In genomic region chr13:109633037-109633418, GRCm38 (mm10) we compare ENCODE assay signal across 10 mouse cellular contexts.
DNase-seq lines count a peak whose midpoint lies in the region; ATAC-seq and TF ChIP-seq lines count a peak whose summit lies in the region.
"Had no signal": no experiment of that assay in that cellular context is flagged by ENCODE, and none has a peak within 500 bp of the region (broad histone marks: within the 10 kb centered on the region; RNA-seq: fewer than 3 reads in every experiment).

No protein-coding gene starts in this region.

- H3K27me3 ChIP-seq in hindbrain, embryonic 12.5 days, result no peaks in the 10 kb centered on the region
- no peaks in the 10 kb centered on the region for H3K27me3 ChIP-seq in hindbrain, embryonic 16.5 days (replicated peaks; ENCODE audit: control insufficient read depth, insufficient read depth, low read length)
- no peaks in the 10 kb centered on the region for H3K27me3 ChIP-seq in ES-Bruce4 (ENCODE audit: control insufficient read depth, insufficient read depth, low read length, poor library complexity, severe bottlenecking)
- H3K27me3 ChIP-seq in liver, embryonic 12.5 days (replicated peaks), result no peaks in the 10 kb centered on the region

- H3K27ac ChIP-seq in hindbrain, embryonic 12.5 days, result no peak overlapping the region
- no peak overlapping the region for H3K27ac ChIP-seq in hindbrain, embryonic 16.5 days (ENCODE audit: low read depth, low read length)
- H3K27ac ChIP-seq in ES-Bruce4 (ENCODE audit: insufficient read depth, low read length), result peak overlapping the region; percentile 87
- peak overlapping the region; percentile 58; the same call in 1 of the 2 replicates for H3K27ac ChIP-seq in bone marrow, adult 2 months (ENCODE audit: control insufficient read depth, insufficient read depth, low read depth, low read length, poor library complexity)
- H3K27ac ChIP-seq in liver, embryonic 12.5 days, result peak overlapping the region; percentile 83
- H3K27ac ChIP-seq: left cerebral cortex, adult 2 months had no signal

- no peaks in the 10 kb centered on the region for H3K36me3 ChIP-seq in hindbrain, embryonic 12.5 days
- no peaks in the 10 kb centered on the region for H3K36me3 ChIP-seq in hindbrain, embryonic 16.5 days (ENCODE audit: control insufficient read depth, insufficient read depth, low read length)
- no peaks in the 10 kb centered on the region for H3K36me3 ChIP-seq in ES-Bruce4 (ENCODE audit: control insufficient read depth, insufficient read depth, low read length, poor library complexity, severe bottlenecking)
- no peaks in the 10 kb centered on the region for H3K36me3 ChIP-seq in liver, embryonic 12.5 days

- 6% methylated on average over 3 of the region's 3 CpGs for WGBS in hindbrain, embryonic 12.5 days
- 9% methylated on average over 3 of the region's 3 CpGs for WGBS in hindbrain, embryonic 16.5 days
- WGBS in bone marrow, adult 2 months, result 26% methylated on average over 3 of the region's 3 CpGs
- WGBS in liver, embryonic 12.5 days (ENCODE audit: insufficient replicate concordance), result 19% methylated on average over 3 of the region's 3 CpGs

- 0 out of 2 replicates have a peak, but pooled peaks have one; percentile 17 for ATAC-seq in hindbrain, embryonic 12.5 days (ENCODE audit: low FRiP score)
- ATAC-seq in hindbrain, embryonic 16.5 days, result no peak
- peak; percentile 48; the same call in 1 of the 2 replicates for ATAC-seq in liver, embryonic 12.5 days

- no peak for TF ChIP-seq CTCF in ES-Bruce4 (IDR thresholded peaks at IDR 0.05; ENCODE audit: low read depth, low read length)
- TF ChIP-seq CTCF in bone marrow, adult 2 months (IDR thresholded peaks at IDR 0.05; ENCODE audit: control insufficient read depth, insufficient read depth, low read length), result no peak

- no peak for TF ChIP-seq POLR2A in ES-Bruce4 (IDR thresholded peaks at IDR 0.05; ENCODE audit: insufficient read depth, low read length)
- TF ChIP-seq POLR2A in bone marrow, adult 2 months (IDR thresholded peaks at IDR 0.05; ENCODE audit: borderline replicate concordance, control insufficient read depth, low read depth, low read length), result no peak

- no peak for DNase-seq in right cerebral cortex, postnatal 10 days (ENCODE audit: low spot score in 2 of 2)
- no peak for DNase-seq in frontal cortex, postnatal 25 days (ENCODE audit: low spot score in 2 of 2)
- DNase-seq: cerebellum, adult 11-12 months; thymus, postnatal 25 days had no signal

- no peak overlapping the region for H3K9ac ChIP-seq in hindbrain, embryonic 12.5 days
- no peak overlapping the region for H3K9ac ChIP-seq in hindbrain, embryonic 16.5 days (ENCODE audit: low read depth, low read length)
- H3K9ac ChIP-seq in ES-Bruce4 (ENCODE audit: low read depth, poor library complexity, severe bottlenecking), result peak overlapping the region; percentile 9; the same call in 1 of the 2 replicates
- peak overlapping the region; percentile 60; the same call in 1 of the 2 replicates for H3K9ac ChIP-seq in liver, embryonic 12.5 days

- no peaks in the 10 kb centered on the region for H3K9me3 ChIP-seq in hindbrain, embryonic 12.5 days (replicated peaks)
- no peaks in the 10 kb centered on the region for H3K9me3 ChIP-seq in hindbrain, embryonic 16.5 days (ENCODE audit: control insufficient read depth, low read length)
- H3K9me3 ChIP-seq in ES-Bruce4 (replicated peaks; ENCODE audit: control insufficient read depth, insufficient read depth, low read length, poor library complexity, severe bottlenecking), result no peaks in the 10 kb centered on the region
- H3K9me3 ChIP-seq in liver, embryonic 12.5 days (replicated peaks), result no peaks in the 10 kb centered on the region

- H3K4me3 ChIP-seq in hindbrain, embryonic 12.5 days, result no peak overlapping the region
- no peak overlapping the region for H3K4me3 ChIP-seq in hindbrain, embryonic 16.5 days (ENCODE audit: low read length)
- no peak overlapping the region for H3K4me3 ChIP-seq in ES-Bruce4 (ENCODE audit: low read depth, low read length)
- H3K4me3 ChIP-seq in bone marrow, adult 2 months (replicated peaks; ENCODE audit: control insufficient read depth, low read depth, low read length), result no peak overlapping the region
- H3K4me3 ChIP-seq in liver, embryonic 12.5 days, result 0 out of 2 replicates have a peak overlapping the region, but pooled peaks have one; percentile 8
- H3K4me3 ChIP-seq: left cerebral cortex, adult 2 months had no signal

- peak; percentile 85 for TF ChIP-seq EP300 in ES-Bruce4 (IDR thresholded peaks at IDR 0.05; ENCODE audit: insufficient read depth, low read depth, low read length)

- H3K4me1 ChIP-seq in hindbrain, embryonic 12.5 days, result peaks cover 24% of the 10 kb centered on the region
- peaks cover 3% of the 10 kb centered on the region; the same call in 1 of the 2 replicates for H3K4me1 ChIP-seq in hindbrain, embryonic 16.5 days (ENCODE audit: control insufficient read depth, insufficient read depth, low read depth, low read length)
- H3K4me1 ChIP-seq in ES-Bruce4 (ENCODE audit: control insufficient read depth, insufficient read depth, low read length), result no peaks in the 10 kb centered on the region
- H3K4me1 ChIP-seq in bone marrow, adult 2 months (ENCODE audit: control insufficient read depth, insufficient read depth, low read length), result peaks cover 2% of the 10 kb centered on the region; the same call in 1 of the 2 replicates
- H3K4me1 ChIP-seq in liver, embryonic 12.5 days, result peaks cover 44% of the 10 kb centered on the region

- no peak overlapping the region; the same call in 1 of the 2 replicates for H3K4me2 ChIP-seq in hindbrain, embryonic 12.5 days (replicated peaks)
- no peak overlapping the region for H3K4me2 ChIP-seq in hindbrain, embryonic 16.5 days (ENCODE audit: low read length)
- peak overlapping the region; percentile 48 for H3K4me2 ChIP-seq in liver, embryonic 12.5 days

Comparison
In these comparisons a context has a peak if more than half of its experiments do, and no peak if none do; other contexts are left out.
1. H3K27ac ChIP-seq: peak in ES-Bruce4 (single experiment), bone marrow, adult 2 months (single experiment) and liver, embryonic 12.5 days (single experiment); none in hindbrain, embryonic 12.5 days (single experiment) and hindbrain, embryonic 16.5 days (single experiment).
2. H3K9ac ChIP-seq: peak in ES-Bruce4 (single experiment) and liver, embryonic 12.5 days (single experiment); none in hindbrain, embryonic 12.5 days (single experiment) and hindbrain, embryonic 16.5 days (single experiment).